Mouse (Mus musculus) embryonic facial prominence, embryonic 14.5 days (tissue): ENCODE data around the gene Prr14l. TPM values are rescaled to one million over a fixed set of nuclear protein-coding genes. Genes with fewer than 3 reads are reported as not detected.

Source experiments
- polyA plus RNA-seq: library from polyadenylated mRNA; unstranded; fragments of >200 nt; fragmentation: Nextera tagmentation; extraction: Ambion mirVana; gene quantifications from 2 replicates; pipeline ENCODE4 v1.2.1, GENCODE M21; 2014

The Prr14l gene
- polyA plus RNA-seq, 1 experiment from 2014 or later, result 14.0 TPM

Other genes with a start within 250 kb of the Prr14l start
- 31.5 and 32.2 TPM in 2 replicates for gene Yes1, start 243.1 kb downstream of the Prr14l start, polyA plus RNA-seq
- gene Pisd, start 68.6 kb downstream of the Prr14l start, polyA plus RNA-seq, result 52.5 and 57.7 TPM in 2 replicates
- gene Gm20671, start 27.1 kb downstream of the Prr14l start, polyA plus RNA-seq, result not detected in 2 replicates
- gene Depdc5, start 9.4 kb upstream of the Prr14l start, polyA plus RNA-seq, result 18.3 and 21.0 TPM in 2 replicates
- 395 and 410 TPM in 2 replicates for gene Ywhah, start 164.6 kb upstream of the Prr14l start, polyA plus RNA-seq
- gene Slc5a1, start 250.0 kb upstream of the Prr14l start, polyA plus RNA-seq, result 0.30 and 0.89 TPM in 2 replicates